ENCODE assay signal across 19 mouse cellular contexts in genomic region chr8:120066226-120066625, GRCm38 (mm10).
"Had no signal": no experiment of that assay in that cellular context is flagged by ENCODE, and none has a peak within 500 bp of the region (broad histone marks: within the 10 kb centered on the region; RNA-seq: fewer than 3 reads in every experiment).

No protein-coding gene starts in this region.

- H3K4me2 ChIP-seq: kidney, embryonic 15.5 days; limb, embryonic 13.5 days; liver, embryonic 12.5 days; liver, embryonic 15.5 days; lung, embryonic 15.5 days; midbrain, embryonic 11.5 days had no signal

- H3K27me3 ChIP-seq: kidney, embryonic 15.5 days; limb, embryonic 13.5 days; liver, embryonic 15.5 days; lung, embryonic 15.5 days had no signal

- H3K27ac ChIP-seq: kidney, embryonic 15.5 days; limb, embryonic 10.5 days; limb, embryonic 13.5 days; liver, embryonic 12.5 days; liver, embryonic 15.5 days; lung, embryonic 15.5 days had no signal

- DNase-seq: kidney, adult 8-10 months; kidney, postnatal 14 days; kidney, postnatal 4 days; liver; lung, adult 18-20 months; lung, postnatal 4 days; midbrain, embryonic 14.5 days; retina, postnatal 1 day; right cerebral cortex, postnatal 25 days; spleen, adult 18-20 months; thymus, adult 18-20 months; thymus, postnatal 4 days had no signal

- H3K4me1 ChIP-seq: liver, embryonic 12.5 days; liver, embryonic 15.5 days had no signal

- H3K36me3 ChIP-seq: kidney, embryonic 15.5 days; limb, embryonic 10.5 days; limb, embryonic 13.5 days; liver, embryonic 12.5 days; liver, embryonic 15.5 days; lung, embryonic 15.5 days had no signal

- H3K9me3 ChIP-seq: kidney, embryonic 15.5 days; limb, embryonic 10.5 days; limb, embryonic 13.5 days; liver, embryonic 12.5 days; liver, embryonic 15.5 days; lung, embryonic 15.5 days had no signal

- H3K4me3 ChIP-seq: kidney, embryonic 15.5 days; limb, embryonic 10.5 days; limb, embryonic 13.5 days; liver, embryonic 12.5 days; liver, embryonic 15.5 days; lung, embryonic 15.5 days had no signal

- H3K9ac ChIP-seq: kidney, embryonic 15.5 days; limb, embryonic 13.5 days; liver, embryonic 12.5 days; liver, embryonic 15.5 days; lung, embryonic 15.5 days had no signal

- ATAC-seq: liver, embryonic 12.5 days had no signal
